Mouse (Mus musculus): ENCODE measurements around the gene Kif26a.

The Kif26a gene

DNA sequence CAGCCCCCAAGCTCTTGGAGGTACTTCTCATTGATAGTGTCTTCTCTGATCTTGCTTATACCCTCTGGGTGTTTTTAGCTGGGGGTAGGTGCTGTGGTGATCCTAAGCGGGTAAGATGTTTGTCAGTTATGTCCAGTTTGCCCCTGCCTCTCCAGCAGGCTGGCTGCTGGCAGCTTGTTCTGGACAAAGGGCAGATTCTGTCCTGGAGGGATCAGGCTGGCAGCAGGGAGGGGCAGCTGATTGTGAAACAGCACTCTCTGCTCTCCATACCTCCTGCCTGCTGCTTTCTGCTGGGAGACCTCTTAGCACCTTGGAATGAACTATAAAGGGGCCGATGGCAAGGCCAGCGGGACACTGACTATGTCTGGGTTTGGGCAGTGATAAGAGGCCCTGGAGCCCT, 71.7 kb downstream of the Kif26a start:
- DNase-seq (ENCODE audit: low spot score): no peak

DNA sequence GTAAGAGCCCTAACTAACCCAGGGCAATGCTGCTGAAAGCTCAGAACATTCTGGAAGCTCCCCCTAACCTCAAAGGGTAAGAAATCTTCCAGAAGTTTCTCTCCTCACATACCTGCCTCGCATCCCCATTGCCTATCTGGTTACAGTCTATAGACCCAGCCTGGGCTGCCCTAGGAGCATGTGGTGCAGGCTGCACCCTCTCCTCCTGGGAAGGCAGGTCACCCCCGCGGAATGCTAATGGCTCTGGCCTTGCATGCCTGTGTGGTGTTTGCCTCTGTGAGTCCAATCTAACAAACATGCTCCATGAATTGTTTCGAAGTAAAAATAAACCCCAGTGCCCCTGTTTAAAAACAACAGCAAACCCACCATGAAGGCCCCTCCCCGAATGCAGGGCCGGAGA, 75.3 kb downstream of the Kif26a start:
- DNase-seq (ENCODE audit: low spot score): no peak

DNA sequence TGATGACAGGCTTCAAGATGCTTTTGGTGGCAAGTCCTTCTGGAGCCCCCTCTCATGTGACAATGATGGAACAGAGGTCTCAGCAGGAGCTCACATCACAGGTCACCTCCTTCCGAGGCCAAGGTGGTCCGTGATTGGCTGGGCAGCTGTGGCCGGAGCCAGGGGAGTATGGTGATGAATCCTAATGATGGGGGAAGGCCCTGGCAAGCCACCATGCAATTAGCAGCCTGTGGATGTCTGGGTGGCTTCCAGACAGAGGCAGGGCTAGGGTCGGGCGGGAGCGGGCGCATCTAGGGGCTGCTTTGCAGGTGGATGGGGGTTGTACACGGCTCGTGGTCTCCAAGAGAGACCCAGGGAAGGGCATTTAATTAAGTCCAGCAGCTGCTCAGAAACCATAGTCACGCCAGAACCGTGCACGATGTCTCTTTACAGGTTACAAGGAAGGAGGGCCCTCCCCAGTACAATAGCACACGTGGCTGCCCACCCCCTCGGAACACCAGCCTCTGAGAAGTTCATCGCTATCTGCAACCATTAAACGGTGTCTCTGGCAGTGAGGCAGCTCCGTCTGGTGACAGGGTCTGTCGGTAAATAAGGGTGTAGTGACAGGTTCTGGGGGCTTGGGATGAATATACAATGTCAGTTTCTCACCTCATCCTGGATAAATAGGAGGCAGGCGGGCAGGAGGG, 75.9 kb downstream of the Kif26a start:
- no peak for DNase-seq (ENCODE audit: low spot score)

DNA sequence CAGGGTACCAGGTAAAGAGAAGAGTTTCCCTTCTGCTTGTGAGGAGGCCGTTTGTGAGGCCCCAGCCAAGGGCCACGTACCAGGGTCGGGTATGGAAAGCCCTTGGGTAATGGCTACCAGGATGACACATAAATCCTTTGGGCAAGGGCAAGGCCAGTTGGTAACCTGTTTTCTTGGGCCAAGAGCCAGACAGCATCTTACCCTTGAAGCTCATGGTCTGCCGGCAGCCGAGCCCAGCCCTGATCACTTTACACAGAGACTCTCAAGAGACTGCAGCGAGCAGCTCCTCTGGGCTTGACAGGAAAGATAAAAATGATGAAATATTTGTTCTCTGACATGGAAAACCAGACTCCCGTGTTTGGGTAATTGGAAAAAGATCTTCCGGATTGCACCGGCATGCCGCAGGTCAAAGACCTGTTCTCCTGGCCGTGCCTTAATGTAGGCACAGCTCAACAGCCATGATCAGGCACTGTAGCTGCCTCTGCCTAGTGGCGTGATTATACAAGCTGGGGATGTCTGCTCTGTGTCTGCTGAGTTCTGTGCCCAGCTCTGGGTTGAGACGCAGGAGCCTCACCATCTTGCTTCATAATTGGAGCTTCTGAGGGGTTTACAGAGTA, 77.8 kb downstream of the Kif26a start:
- DNase-seq (ENCODE audit: low spot score): no peak

DNA sequence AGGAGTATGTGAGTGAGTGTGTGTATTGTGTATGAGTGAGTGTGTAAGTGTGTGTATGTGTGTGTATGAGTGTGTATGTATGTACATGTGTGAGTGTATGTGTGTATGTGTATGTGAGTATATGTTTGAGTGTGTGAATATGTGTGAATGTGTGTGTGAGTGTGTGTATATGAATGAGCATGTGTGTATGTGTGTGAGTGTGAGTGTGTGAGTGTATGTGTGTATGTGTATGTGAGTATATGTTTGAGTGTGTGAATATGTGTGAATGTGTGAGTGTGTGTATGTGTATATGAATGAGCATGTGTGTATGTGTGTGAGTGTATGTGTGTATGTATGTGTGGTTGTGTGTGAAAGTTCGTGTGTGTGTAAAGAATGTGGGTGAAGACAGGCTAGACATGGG, 80.2 kb downstream of the Kif26a start:
- DNase-seq (ENCODE audit: low spot score): no peak

DNA sequence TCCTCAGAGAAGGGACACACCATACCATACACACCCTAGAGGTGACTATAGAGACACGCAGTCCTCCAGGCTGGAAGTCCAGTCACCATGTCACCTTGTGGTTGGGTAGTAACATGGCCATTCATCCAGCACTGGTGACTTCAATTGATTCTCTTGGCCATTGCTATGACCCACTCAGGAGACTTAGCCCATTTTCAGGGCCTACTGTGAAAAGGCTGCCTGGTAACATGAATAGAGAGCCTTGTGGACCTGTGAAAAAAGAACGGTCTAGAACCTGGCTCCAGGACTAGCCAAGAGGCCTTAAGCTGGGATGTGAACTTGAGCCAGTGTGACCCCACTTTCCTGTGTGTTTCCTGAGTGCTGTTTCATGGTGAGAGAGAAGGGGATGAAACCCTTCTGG, 80.6 kb downstream of the Kif26a start:
- DNase-seq (ENCODE audit: low spot score): no peak

DNA sequence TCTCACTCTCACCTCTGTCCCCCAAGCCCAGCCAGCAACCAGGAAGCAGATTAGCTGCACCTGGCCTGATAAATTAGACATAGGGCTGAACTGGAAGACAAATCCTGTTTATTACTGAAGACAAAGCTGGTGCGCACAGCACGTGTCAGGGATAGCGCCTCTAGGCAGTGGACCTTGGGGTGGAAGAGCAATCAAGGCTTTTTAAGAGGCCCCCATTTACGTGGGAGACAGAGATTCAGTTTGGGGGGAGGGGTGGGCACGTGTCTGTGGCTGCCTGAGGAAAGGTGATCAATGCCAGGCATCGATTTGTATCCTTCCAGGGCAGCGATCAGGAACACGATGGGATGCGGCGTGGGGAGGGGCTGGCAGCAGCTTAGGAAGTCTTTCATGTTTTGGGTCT, 83.1 kb downstream of the Kif26a start:
- no peak for DNase-seq (ENCODE audit: low spot score)

DNA sequence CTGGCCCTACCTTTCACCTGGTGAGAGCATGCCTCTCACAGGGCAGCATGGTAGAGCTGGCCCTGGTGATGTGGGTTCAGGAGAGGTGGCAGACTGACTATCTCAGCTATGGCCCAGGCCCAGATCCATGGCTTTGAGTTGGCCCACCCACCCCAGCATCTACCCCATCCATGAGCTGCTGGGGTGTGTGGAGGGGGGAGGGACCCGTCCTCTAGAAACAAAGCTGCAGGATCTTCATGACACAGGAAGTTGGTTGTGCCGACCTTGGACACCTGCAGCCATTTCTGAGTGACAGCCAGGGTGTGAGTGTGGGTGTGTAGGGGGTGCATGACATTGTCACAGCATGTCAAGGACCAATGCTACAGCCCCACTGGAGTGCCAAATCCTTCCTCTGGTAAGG, 84.2 kb downstream of the Kif26a start:
- DNase-seq (ENCODE audit: low spot score): no peak
